Mouse (Mus musculus): ENCODE data around the gene Fam118a.

DNA sequence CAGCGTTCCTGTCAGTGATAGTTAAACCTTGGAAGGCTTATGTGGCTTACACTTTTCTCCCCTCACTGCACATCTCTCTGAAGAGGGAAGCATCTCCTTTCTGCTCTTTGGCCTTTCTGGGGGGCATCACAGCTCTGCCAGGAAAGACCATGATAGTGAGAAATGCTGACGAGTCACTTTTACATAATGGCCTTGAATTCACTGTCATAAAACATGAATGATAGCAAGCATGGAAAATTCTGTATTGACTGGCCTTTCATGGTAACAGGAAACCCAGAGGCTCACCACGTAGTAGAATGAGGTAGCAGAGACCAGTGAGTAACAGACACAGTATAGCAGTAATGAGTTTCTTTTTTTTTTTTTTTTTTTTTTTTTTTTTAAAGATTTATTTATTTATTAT lies 25.4 kb downstream of the Fam118a start:
- TF ChIP-seq CTCF (IDR thresholded peaks at IDR 0.05; ENCODE audit: borderline replicate concordance, extremely low read depth, insufficient read depth, insufficient read length) (no peak), POLR2A (IDR thresholded peaks at IDR 0.05; ENCODE audit: borderline replicate concordance, extremely low read depth, insufficient read depth, insufficient read length, poor library complexity, severe bottlenecking) (no peak)
